Mouse (Mus musculus) thymus, adult 18-20 months (tissue): ENCODE data around the gene Gm10053.
"Not testable (repeated sequence)": the region's sequence is repeated elsewhere in the genome, so short reads cannot be mapped to it uniquely, and the experiment has no call there.

Source experiments
- DNase-seq, 2 experiments: peaks; one replicate each; pipeline ENCODE4 v3.0.0; 2022; ENCODE audit warnings: mixed read lengths in 2 of 2

Gene Gm10053

GRCm38 (mm10) chr19:24875129-24875870 is at the start of gene Gm10053:
Gm10053 (plus strand) TSS chr19:24875686.
- DNase-seq = not testable (repeated sequence)

- no peak for DNase-seq
Observed at GRCm38 (mm10) chr19:24842080-24842479, 33.4 kb upstream of the Gm10053 start.

- no peak for DNase-seq
Observed at GRCm38 (mm10) chr19:24845007-24845546, 30.4 kb upstream of the Gm10053 start.

GRCm38 (mm10) chr19:24848345-24848744 is 27.1 kb upstream of the Gm10053 start:
- no peak for DNase-seq

GRCm38 (mm10) chr19:24848844-24849243 is 26.6 kb upstream of the Gm10053 start:
- DNase-seq = no peak

GRCm38 (mm10) chr19:24851456-24852315 is 23.8 kb upstream of the Gm10053 start:
- DNase-seq = no peak

- no peak for DNase-seq
Observed at GRCm38 (mm10) chr19:24861276-24861611, 14.2 kb upstream of the Gm10053 start.

GRCm38 (mm10) chr19:24861612-24862451 is 13.7 kb upstream of the Gm10053 start, which contains the start of gene Pgm5:
Pgm5 (minus strand) TSS chr19:24861855.
- DNase-seq = no peak

GRCm38 (mm10) chr19:24865436-24865835 is 10.1 kb upstream of the Gm10053 start:
- no peak for DNase-seq

GRCm38 (mm10) chr19:24871037-24871635 is 4.3 kb upstream of the Gm10053 start:
- DNase-seq = no peak

- DNase-seq = no peak
Observed at GRCm38 (mm10) chr19:24873873-24874272, 1.6 kb upstream of the Gm10053 start.

- DNase-seq = no peak
Observed at GRCm38 (mm10) chr19:24881237-24881636, 5.8 kb downstream of the Gm10053 start.

- no peak for DNase-seq
Observed at GRCm38 (mm10) chr19:24885504-24885903, 10.0 kb downstream of the Gm10053 start.

GRCm38 (mm10) chr19:24886888-24887287 is 11.4 kb downstream of the Gm10053 start:
- no peak for DNase-seq

GRCm38 (mm10) chr19:24896536-24896935 is 21.1 kb downstream of the Gm10053 start:
- DNase-seq = no peak

- DNase-seq = no peak
Observed at GRCm38 (mm10) chr19:24897006-24897895, 21.8 kb downstream of the Gm10053 start.

- no peak for DNase-seq
Observed at GRCm38 (mm10) chr19:24897896-24898736, 22.6 kb downstream of the Gm10053 start.

GRCm38 (mm10) chr19:24898737-24899577 is 23.5 kb downstream of the Gm10053 start:
- no peak for DNase-seq
